8 mouse cellular contexts compared by ENCODE assay signal in the genomic region with DNA sequence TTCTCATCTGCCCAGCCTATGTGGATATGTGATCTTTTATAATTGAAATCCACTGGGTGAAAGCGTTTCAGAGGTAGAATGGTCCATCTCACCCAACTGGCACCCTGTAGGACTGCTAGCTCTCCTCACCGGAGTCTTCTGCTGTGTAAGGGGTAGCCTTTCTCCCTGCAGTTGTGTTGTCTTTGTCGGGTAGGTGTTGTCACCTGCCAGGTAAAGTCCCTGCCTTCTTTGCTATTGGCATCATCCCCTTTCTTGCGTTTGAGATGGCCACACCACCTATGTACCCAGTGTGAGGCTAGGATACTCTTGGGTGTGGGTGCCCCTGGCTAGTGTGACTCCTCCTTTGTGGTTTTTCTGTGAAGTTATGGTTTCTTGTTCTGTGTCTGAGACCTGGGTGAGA. TPM values are rescaled to one million over a fixed set of nuclear protein-coding genes. Genes with fewer than 3 reads are reported as not detected.
DNase-seq lines count a peak whose midpoint lies in the region; ATAC-seq and TF ChIP-seq lines count a peak whose summit lies in the region.

No protein-coding gene starts in this region.

- H3K4me1 ChIP-seq in spleen, adult 2 months (ENCODE audit: control insufficient read depth, insufficient read depth, insufficient read length): peaks cover 12% of the 10 kb centered on the region; the same call in 1 of the 2 replicates
- peaks cover 29% of the 10 kb centered on the region for H3K4me1 ChIP-seq in liver, embryonic 11.5 days (replicated peaks; ENCODE audit: control insufficient read depth, insufficient read depth, low read length)
- H3K4me1 ChIP-seq in stomach, embryonic 16.5 days (ENCODE audit: control insufficient read depth, insufficient read depth, low read length): peaks cover 24% of the 10 kb centered on the region

- H3K4me3 ChIP-seq in spleen, adult 2 months (ENCODE audit: extremely low read depth, insufficient read depth, insufficient read length): peak overlapping the region; percentile 99; the same call in 1 of the 2 replicates
- peak overlapping the region; percentile 99 for H3K4me3 ChIP-seq in liver, embryonic 11.5 days (ENCODE audit: low read depth, low read length)
- peak overlapping the region; percentile 91 for H3K4me3 ChIP-seq in stomach, embryonic 16.5 days (replicated peaks; ENCODE audit: low read length)

- peak; percentile 48 for DNase-seq in cerebellum, adult 11-12 months
- no peak for DNase-seq in cerebellum, postnatal 14 days
- DNase-seq in spleen, adult 2 months (ENCODE audit: low read depth in 1 of 2, low spot score in 2 of 2): no peak
- no peak for DNase-seq in spleen, postnatal 36 days (ENCODE audit: low spot score in 2 of 2)
- DNase-seq in liver, embryonic 11.5 days (ENCODE audit: low spot score): no peak
- DNase-seq in cerebellum, adult 18-20 months: no peak

- ATAC-seq in liver, embryonic 11.5 days (replicated peaks; ENCODE audit: low FRiP score): no peak
- ATAC-seq in stomach, embryonic 16.5 days (ENCODE audit: insufficient read depth, low FRiP score): no peak
- no peak for ATAC-seq in cerebellum, adult (ENCODE audit: insufficient number of reproducible peaks, low FRiP score, low TSS enrichment)

- H3K27ac ChIP-seq in spleen, adult 2 months (ENCODE audit: insufficient read depth, low read length): no peak overlapping the region
- H3K27ac ChIP-seq in liver, embryonic 11.5 days (ENCODE audit: low read depth, low read length): no peak overlapping the region
- H3K27ac ChIP-seq in stomach, embryonic 16.5 days (ENCODE audit: low read length): no peak overlapping the region

- WGBS in spleen, adult 2 months: 54% methylated on average over 4 of the region's 4 CpGs
- 64% methylated on average over 4 of the region's 4 CpGs for WGBS in liver, embryonic 11.5 days
- WGBS in stomach, embryonic 16.5 days: 58% methylated on average over 4 of the region's 4 CpGs

- H3K9me3 ChIP-seq in liver, embryonic 11.5 days (ENCODE audit: control insufficient read depth, low read length): no peaks in the 10 kb centered on the region
- no peaks in the 10 kb centered on the region for H3K9me3 ChIP-seq in stomach, embryonic 16.5 days (replicated peaks; ENCODE audit: control insufficient read depth, low read length)

- H3K4me2 ChIP-seq in liver, embryonic 11.5 days: peak overlapping the region; percentile 90
- H3K4me2 ChIP-seq in stomach, embryonic 16.5 days (ENCODE audit: low read depth, low read length): peak overlapping the region; percentile 91

- H3K27me3 ChIP-seq in spleen, adult 2 months (ENCODE audit: control insufficient read depth, insufficient read depth, low read length): no peaks in the 10 kb centered on the region
- no peaks in the 10 kb centered on the region for H3K27me3 ChIP-seq in liver, embryonic 11.5 days (replicated peaks; ENCODE audit: control insufficient read depth, insufficient read depth, low read length)
- no peaks in the 10 kb centered on the region for H3K27me3 ChIP-seq in stomach, embryonic 16.5 days (ENCODE audit: control insufficient read depth, insufficient read depth, low read length)

- peaks cover 9% of the 10 kb centered on the region for H3K36me3 ChIP-seq in spleen, adult 2 months (ENCODE audit: control insufficient read depth, insufficient read depth, low read length)
- H3K36me3 ChIP-seq in liver, embryonic 11.5 days (ENCODE audit: control insufficient read depth, insufficient read depth, low read length): peaks cover 13% of the 10 kb centered on the region
- H3K36me3 ChIP-seq in stomach, embryonic 16.5 days (ENCODE audit: control insufficient read depth, insufficient read depth, low read length): peaks cover 9% of the 10 kb centered on the region; the same call in 1 of the 2 replicates

- no peak for TF ChIP-seq CTCF in spleen, adult 2 months (IDR thresholded peaks at IDR 0.05; ENCODE audit: extremely low read depth, insufficient read depth, insufficient read length, insufficient replicate concordance)

- H3K9ac ChIP-seq in liver, embryonic 11.5 days (ENCODE audit: low read depth, low read length): peak overlapping the region; percentile 99
- H3K9ac ChIP-seq in stomach, embryonic 16.5 days (ENCODE audit: low read length): peak overlapping the region; percentile 99

- no peak for TF ChIP-seq POLR2A in spleen, adult 2 months (IDR thresholded peaks at IDR 0.05; ENCODE audit: low read depth, low read length)

RNA-seq across cellular contexts. Expression of gene Cnot3, which starts 1.6 kb away (rescaled TPM):
- 94.1 and 111 TPM in 2 replicates for polyA plus RNA-seq in spleen, adult 2 months (2012; rRNA removed)
- polyA plus RNA-seq in liver, embryonic 11.5 days (2014; fragmentation: Nextera tagmentation; extraction: Ambion mirVana): 69.6 and 76.5 TPM in 2 replicates
- polyA plus RNA-seq in stomach, embryonic 16.5 days (2015; fragmentation: Nextera tagmentation; extraction: Ambion mirVana): 43.0 and 44.5 TPM in 2 replicates

RNA-seq across cellular contexts. Expression of gene Prpf31, which starts 16.9 kb away (rescaled TPM):
- 24.1 and 27.8 TPM in 2 replicates for polyA plus RNA-seq in spleen, adult 2 months (2012; rRNA removed)
- 136 and 137 TPM in 2 replicates for polyA plus RNA-seq in liver, embryonic 11.5 days (2014; fragmentation: Nextera tagmentation; extraction: Ambion mirVana)
- polyA plus RNA-seq in stomach, embryonic 16.5 days (2015; fragmentation: Nextera tagmentation; extraction: Ambion mirVana): 79.4 and 89.0 TPM in 2 replicates

RNA-seq across cellular contexts. Expression of gene Tfpt, which starts 16.9 kb away (rescaled TPM):
- 6.8 TPM in 2 replicates for polyA plus RNA-seq in spleen, adult 2 months (2012; rRNA removed)
- 21.5 and 24.1 TPM in 2 replicates for polyA plus RNA-seq in liver, embryonic 11.5 days (2014; fragmentation: Nextera tagmentation; extraction: Ambion mirVana)
- polyA plus RNA-seq in stomach, embryonic 16.5 days (2015; fragmentation: Nextera tagmentation; extraction: Ambion mirVana): 17.7 and 19.0 TPM in 2 replicates

RNA-seq across cellular contexts. Expression of gene Leng1, which starts 19.0 kb away (rescaled TPM):
- polyA plus RNA-seq in spleen, adult 2 months (2012; rRNA removed): 1.8 and 2.3 TPM in 2 replicates
- 13.4 and 13.5 TPM in 2 replicates for polyA plus RNA-seq in liver, embryonic 11.5 days (2014; fragmentation: Nextera tagmentation; extraction: Ambion mirVana)
- 12.0 and 14.3 TPM in 2 replicates for polyA plus RNA-seq in stomach, embryonic 16.5 days (2015; fragmentation: Nextera tagmentation; extraction: Ambion mirVana)

RNA-seq across cellular contexts. Expression of gene Ndufa3, which starts 29.5 kb away (rescaled TPM):
- polyA plus RNA-seq in spleen, adult 2 months (2012; rRNA removed): 117 and 124 TPM in 2 replicates
- 375 and 405 TPM in 2 replicates for polyA plus RNA-seq in liver, embryonic 11.5 days (2014; fragmentation: Nextera tagmentation; extraction: Ambion mirVana)
- polyA plus RNA-seq in stomach, embryonic 16.5 days (2015; fragmentation: Nextera tagmentation; extraction: Ambion mirVana): 457 and 491 TPM in 2 replicates
